Mouse (Mus musculus) heart, embryonic 15.5 days (tissue): Measurements from ENCODE around the gene Gm21767. TPM values are rescaled to one million over a fixed set of nuclear protein-coding genes. Genes with fewer than 3 reads are reported as not detected.
"Not testable (repeated sequence)": the region's sequence is repeated elsewhere in the genome, so short reads cannot be mapped to it uniquely, and the experiment has no call there.

Source experiments
- ATAC-seq: fragments of 200-750 bp; cut with Nextera tagmentation; replicated peaks from 2 replicates; pipeline ENCODE4 v1.8.0; 2017; ENCODE audit warnings: low read depth, moderate TSS enrichment; ENCODE audit not compliant: insufficient number of reproducible peaks, insufficient read depth, low FRiP score
- H3K27ac ChIP-seq: fragments of 300-500 bp; sonication (generic); 2 replicates; pipeline ENCODE4 v1.5.1; 2015; ENCODE audit warnings: mild to moderate bottlenecking, inconsistent platforms
- H3K27me3 ChIP-seq: fragments of 300-500 bp; sonication (generic); 2 replicates; pipeline ENCODE4 v1.6.1; 2015; ENCODE audit warnings: inconsistent platforms
- H3K36me3 ChIP-seq: fragments of 300-500 bp; sonication (generic); 2 replicates; pipeline ENCODE4 v1.6.1; 2015; ENCODE audit warnings: mild to moderate bottlenecking, inconsistent platforms
- H3K4me1 ChIP-seq: fragments of 300-500 bp; sonication (generic); replicated peaks from 2 replicates; pipeline ENCODE4 v1.6.1; 2015; ENCODE audit warnings: inconsistent platforms
- H3K4me2 ChIP-seq: fragments of 300-500 bp; sonication (generic); 2 replicates; pipeline ENCODE4 v1.6.1; 2015; ENCODE audit warnings: inconsistent platforms, mild to moderate bottlenecking, moderate library complexity
- H3K4me3 ChIP-seq: fragments of 300-500 bp; sonication (generic); 2 replicates; pipeline ENCODE4 v1.5.1; 2015; ENCODE audit warnings: mild to moderate bottlenecking, inconsistent platforms
- H3K9ac ChIP-seq: fragments of 300-500 bp; sonication (generic); 2 replicates; pipeline ENCODE4 v1.6.1; 2015; ENCODE audit warnings: mild to moderate bottlenecking, inconsistent platforms
- H3K9me3 ChIP-seq: fragments of 300-500 bp; sonication (generic); replicated peaks from 2 replicates; pipeline ENCODE4 v1.6.1; 2016; ENCODE audit warnings: inconsistent platforms
- WGBS: fragments of 180-500 bp; shearing (Covaris S2); methylation state at CpG from one replicate; pipeline ENCODE4 v1.1.7; 2015; ENCODE audit warnings: mixed read lengths; 5-methylcytosine and 5-hydroxymethylcytosine counted together
- polyA plus RNA-seq: library from polyadenylated mRNA; unstranded; fragments of >200 nt; fragmentation: Nextera tagmentation; extraction: Ambion mirVana; gene quantifications from 2 replicates; pipeline ENCODE4 v1.2.1, GENCODE M21; 2015

Gene Gm21767
- polyA plus RNA-seq: not detected in 2 replicates

DNA sequence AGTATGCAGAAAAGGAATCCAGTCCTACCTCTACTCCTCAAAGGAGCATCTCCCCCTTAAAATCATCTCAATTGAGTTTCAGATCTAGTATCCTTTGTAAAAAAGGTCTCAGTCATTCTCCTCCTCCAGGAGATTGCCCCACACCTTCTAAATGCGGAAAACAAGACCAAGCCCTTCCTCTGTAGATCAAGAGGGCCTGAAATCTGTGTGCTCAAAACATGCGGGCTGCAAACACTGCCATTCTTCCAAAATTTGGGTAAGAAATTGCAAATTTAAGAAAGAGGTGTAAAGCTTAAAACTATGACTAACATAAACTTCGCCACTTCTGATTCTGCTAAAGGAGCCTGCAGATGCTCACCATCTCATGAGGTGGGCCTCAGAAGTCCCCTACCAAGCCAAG is at the start of gene Gm21767:
Gm21767 (plus strand) TSS at position 301 of the 400 bp plus-strand sequence.
- H3K4me2 ChIP-seq, H3K4me3 ChIP-seq, ATAC-seq, H3K9ac ChIP-seq, H3K27me3 ChIP-seq, H3K36me3 ChIP-seq, H3K4me1 ChIP-seq, H3K27ac ChIP-seq, H3K9me3 ChIP-seq: not testable (repeated sequence)
- WGBS: no CpG with 5 or more reads among the region's 3 CpGs
